Mouse (Mus musculus) spleen, adult 2 months (tissue): ENCODE measurements around the gene Serpina1a.
"Not testable (repeated sequence)": the region's sequence is repeated elsewhere in the genome, so short reads cannot be mapped to it uniquely, and the experiment has no call there.

ENCODE experiments used
- CTCF ChIP-seq: fragments of 200-500 bp; IDR thresholded peaks from 2 replicates; pipeline ENCODE4 v1.5.1; 2011; ENCODE audit warnings: mild to moderate bottlenecking, inconsistent platforms; ENCODE audit not compliant: insufficient read depth, insufficient read length, insufficient replicate concordance; ENCODE audit errors: extremely low read depth
- POLR2A ChIP-seq: fragments of 200-500 bp; IDR thresholded peaks from 2 replicates; pipeline ENCODE4 v1.6.1; 2011; ENCODE audit warnings: low read depth, low read length, inconsistent platforms

- not testable (repeated sequence) for TF ChIP-seq CTCF, POLR2A
Measured at GRCm38 (mm10) chr12:103866873-103867272, 3.5 kb upstream of the Serpina1a start.
